Mouse (Mus musculus) heart, embryonic 15.5 days (tissue): ENCODE results near the gene Plpp3. TPM values are rescaled to one million over a fixed set of nuclear protein-coding genes. Genes with fewer than 3 reads are reported as not detected.

Experiments
- ATAC-seq: fragments of 200-750 bp; cut with Nextera tagmentation; replicated peaks from 2 replicates; pipeline ENCODE4 v1.8.0; 2017; ENCODE audit warnings: low read depth, moderate TSS enrichment; ENCODE audit not compliant: insufficient number of reproducible peaks, insufficient read depth, low FRiP score
- H3K27ac ChIP-seq: fragments of 300-500 bp; sonication (generic); 2 replicates; pipeline ENCODE4 v1.5.1; 2015; ENCODE audit warnings: mild to moderate bottlenecking, inconsistent platforms
- H3K27me3 ChIP-seq: fragments of 300-500 bp; sonication (generic); 2 replicates; pipeline ENCODE4 v1.6.1; 2015; ENCODE audit warnings: inconsistent platforms
- H3K36me3 ChIP-seq: fragments of 300-500 bp; sonication (generic); 2 replicates; pipeline ENCODE4 v1.6.1; 2015; ENCODE audit warnings: mild to moderate bottlenecking, inconsistent platforms
- H3K4me1 ChIP-seq: fragments of 300-500 bp; sonication (generic); replicated peaks from 2 replicates; pipeline ENCODE4 v1.6.1; 2015; ENCODE audit warnings: inconsistent platforms
- H3K4me2 ChIP-seq: fragments of 300-500 bp; sonication (generic); 2 replicates; pipeline ENCODE4 v1.6.1; 2015; ENCODE audit warnings: inconsistent platforms, mild to moderate bottlenecking, moderate library complexity
- H3K4me3 ChIP-seq: fragments of 300-500 bp; sonication (generic); 2 replicates; pipeline ENCODE4 v1.5.1; 2015; ENCODE audit warnings: mild to moderate bottlenecking, inconsistent platforms
- H3K9ac ChIP-seq: fragments of 300-500 bp; sonication (generic); 2 replicates; pipeline ENCODE4 v1.6.1; 2015; ENCODE audit warnings: mild to moderate bottlenecking, inconsistent platforms
- H3K9me3 ChIP-seq: fragments of 300-500 bp; sonication (generic); replicated peaks from 2 replicates; pipeline ENCODE4 v1.6.1; 2016; ENCODE audit warnings: inconsistent platforms
- WGBS: fragments of 180-500 bp; shearing (Covaris S2); methylation state at CpG from one replicate; pipeline ENCODE4 v1.1.7; 2015; ENCODE audit warnings: mixed read lengths; 5-methylcytosine and 5-hydroxymethylcytosine counted together
- polyA plus RNA-seq: library from polyadenylated mRNA; unstranded; fragments of >200 nt; fragmentation: Nextera tagmentation; extraction: Ambion mirVana; gene quantifications from 2 replicates; pipeline ENCODE4 v1.2.1, GENCODE M21; 2015

Plpp3 gene
- polyA plus RNA-seq, 1 experiment from 2014 or later = 35.0 TPM

- no peak overlapping the region for H3K27ac ChIP-seq
- no peak overlapping the region for H3K4me2 ChIP-seq
- no peaks in the 10 kb centered on the region for H3K36me3 ChIP-seq
- H3K4me3 ChIP-seq = no peak overlapping the region
- H3K27me3 ChIP-seq = no peaks in the 10 kb centered on the region
- H3K9ac ChIP-seq = no peak overlapping the region
- no peak for ATAC-seq
- H3K9me3 ChIP-seq = no peaks in the 10 kb centered on the region
- WGBS = 32% methylated on average over 14 of the region's 14 CpGs
- peaks cover 31% of the 10 kb centered on the region for H3K4me1 ChIP-seq
Observed at GRCm38 (mm10) chr4:105276062-105276795, 119.1 kb downstream of the Plpp3 start.

GRCm38 (mm10) chr4:105278161-105278560, 121.0 kb downstream of the Plpp3 start:
- H3K4me1 ChIP-seq = peaks cover 49% of the 10 kb centered on the region
- ATAC-seq = no peak
- no peaks in the 10 kb centered on the region for H3K36me3 ChIP-seq
- no peak overlapping the region for H3K27ac ChIP-seq
- WGBS = 74% methylated on average over 9 of the region's 9 CpGs
- no peaks in the 10 kb centered on the region for H3K27me3 ChIP-seq
- no peak overlapping the region for H3K4me3 ChIP-seq
- H3K9ac ChIP-seq = no peak overlapping the region
- no peak overlapping the region for H3K4me2 ChIP-seq
- H3K9me3 ChIP-seq = no peaks in the 10 kb centered on the region

GRCm38 (mm10) chr4:105278571-105279410, 121.6 kb downstream of the Plpp3 start:
- peaks cover 49% of the 10 kb centered on the region for H3K4me1 ChIP-seq
- H3K27me3 ChIP-seq = no peaks in the 10 kb centered on the region
- H3K9me3 ChIP-seq = no peaks in the 10 kb centered on the region
- no peak overlapping the region for H3K4me3 ChIP-seq
- H3K27ac ChIP-seq = peak overlapping the region; percentile 63
- H3K9ac ChIP-seq = no peak overlapping the region
- no peak overlapping the region for H3K4me2 ChIP-seq
- ATAC-seq = no peak; the same call in 1 of the 2 replicates
- H3K36me3 ChIP-seq = no peaks in the 10 kb centered on the region
- WGBS = 58% methylated on average over 15 of the region's 15 CpGs

- no peak for ATAC-seq
- Histone ChIP-seq H3K36me3 (no peaks in the 10 kb centered on the region), H3K4me1 (peaks cover 49% of the 10 kb centered on the region), H3K27me3 (no peaks in the 10 kb centered on the region), H3K4me3 (no peak overlapping the region), H3K27ac (no peak overlapping the region), H3K9me3 (no peaks in the 10 kb centered on the region), H3K9ac (no peak overlapping the region), H3K4me2 (no peak overlapping the region)
- 86% methylated on average over 4 of the region's 4 CpGs for WGBS
Observed at GRCm38 (mm10) chr4:105279806-105280205, 122.7 kb downstream of the Plpp3 start.

GRCm38 (mm10) chr4:105281751-105282231, 124.6 kb downstream of the Plpp3 start:
- H3K4me2 ChIP-seq = no peak overlapping the region
- WGBS = 45% methylated on average over 7 of the region's 7 CpGs
- no peak for ATAC-seq

More at GRCm38 (mm10) chr4:105281751-105282231, 124.6 kb downstream of the Plpp3 start:
- Histone ChIP-seq H3K27me3 (no peaks in the 10 kb centered on the region), H3K4me3 (no peak overlapping the region), H3K4me1 (peaks cover 31% of the 10 kb centered on the region), H3K36me3 (no peaks in the 10 kb centered on the region), H3K27ac (no peak overlapping the region), H3K9ac (no peak overlapping the region), H3K9me3 (no peaks in the 10 kb centered on the region)

Other genes with a start within 250 kb of the Plpp3 start
- 0.14 and 0.55 TPM in 2 replicates for gene Fyb2, start 243.9 kb upstream of the Plpp3 start, polyA plus RNA-seq
- gene Prkaa2, start 47.5 kb upstream of the Plpp3 start, polyA plus RNA-seq = 39.2 and 46.6 TPM in 2 replicates